Mouse (Mus musculus) embryonic facial prominence, embryonic 10.5 days (tissue): ENCODE measurements around the gene Pou6f2. TPM values are rescaled to one million over a fixed set of nuclear protein-coding genes. Genes with fewer than 3 reads are reported as not detected.

Source experiments
- DNase-seq: peaks from one replicate; pipeline ENCODE4 v3.0.0-alpha.2; 2017; ENCODE audit warnings: low spot score
- H3K27ac ChIP-seq: fragments of 300-500 bp; sonication (generic); replicated peaks from 2 replicates; pipeline ENCODE4 v1.5.1; 2016; ENCODE audit warnings: mild to moderate bottlenecking
- H3K27me3 ChIP-seq: fragments of 300-500 bp; sonication (generic); replicated peaks from 2 replicates; pipeline ENCODE4 v1.6.1; 2016; ENCODE audit warnings: low read depth, mild to moderate bottlenecking; ENCODE audit not compliant: poor library complexity, severe bottlenecking
- H3K36me3 ChIP-seq: fragments of 300-500 bp; sonication (generic); replicated peaks from 2 replicates; pipeline ENCODE4 v1.6.1; 2016; ENCODE audit warnings: mild to moderate bottlenecking, moderate library complexity
- H3K4me1 ChIP-seq: fragments of 300-500 bp; sonication (generic); 2 replicates; pipeline ENCODE4 v1.6.1; 2016
- H3K4me3 ChIP-seq: fragments of 300-500 bp; sonication (generic); 2 replicates; pipeline ENCODE4 v1.5.1; 2016; ENCODE audit warnings: mild to moderate bottlenecking, moderate library complexity
- H3K9me3 ChIP-seq: fragments of 300-500 bp; sonication (generic); 2 replicates; pipeline ENCODE4 v1.6.1; 2016; ENCODE audit warnings: mild to moderate bottlenecking
- WGBS: fragments of 180-500 bp; shearing (Covaris S2); methylation state at CpG from one replicate; pipeline ENCODE4 v1.1.7; 2016; 5-methylcytosine and 5-hydroxymethylcytosine counted together
- polyA plus RNA-seq: library from polyadenylated mRNA; unstranded; fragments of >200 nt; fragmentation: Nextera tagmentation; extraction: Ambion mirVana; gene quantifications from 2 replicates; pipeline ENCODE4 v1.2.1, GENCODE M21; 2016

Gene Pou6f2
- polyA plus RNA-seq, 1 experiment from 2014 or later, result 2.2 TPM

- H3K4me3 ChIP-seq, result no peak overlapping the region
- no peaks in the 10 kb centered on the region for H3K27me3 ChIP-seq
- no peaks in the 10 kb centered on the region for H3K36me3 ChIP-seq
- no peaks in the 10 kb centered on the region for H3K9me3 ChIP-seq
- H3K27ac ChIP-seq, result no peak overlapping the region
- WGBS, result 72% methylated on average over 3 of the region's 3 CpGs
- peaks cover 4% of the 10 kb centered on the region; the same call in 1 of the 2 replicates for H3K4me1 ChIP-seq
- no peak for DNase-seq
Observed at GRCm38 (mm10) chr13:18173021-18173420, 224.5 kb downstream of the Pou6f2 start.

- no peaks in the 10 kb centered on the region for H3K27me3 ChIP-seq
- H3K4me3 ChIP-seq, result no peak overlapping the region
- no peaks in the 10 kb centered on the region for H3K4me1 ChIP-seq
- no peak overlapping the region for H3K27ac ChIP-seq
- H3K9me3 ChIP-seq, result no peaks in the 10 kb centered on the region
- no peak for DNase-seq
- H3K36me3 ChIP-seq, result no peaks in the 10 kb centered on the region
- WGBS, result 38% methylated on average over 9 of the region's 9 CpGs
Observed at GRCm38 (mm10) chr13:18172334-18172733, 225.2 kb downstream of the Pou6f2 start.

- no peak for DNase-seq
- Histone ChIP-seq H3K9me3 (no peaks in the 10 kb centered on the region), H3K36me3 (no peaks in the 10 kb centered on the region), H3K4me3 (no peak overlapping the region), H3K27ac (no peak overlapping the region), H3K27me3 (no peaks in the 10 kb centered on the region), H3K4me1 (no peaks in the 10 kb centered on the region)
- WGBS, result 90% methylated on average over 1 of the region's 1 CpGs
Observed at GRCm38 (mm10) chr13:18164182-18164581, 233.3 kb downstream of the Pou6f2 start.

GRCm38 (mm10) chr13:18160566-18160965 is 236.9 kb downstream of the Pou6f2 start:
- Histone ChIP-seq H3K27me3 (no peaks in the 10 kb centered on the region), H3K9me3 (no peaks in the 10 kb centered on the region), H3K27ac (no peak overlapping the region), H3K4me3 (no peak overlapping the region), H3K36me3 (no peaks in the 10 kb centered on the region), H3K4me1 (no peaks in the 10 kb centered on the region)
- DNase-seq, result no peak
- WGBS, result 71% methylated on average over 5 of the region's 5 CpGs

- no peak overlapping the region for H3K27ac ChIP-seq
- no peaks in the 10 kb centered on the region for H3K36me3 ChIP-seq
- H3K4me3 ChIP-seq, result no peak overlapping the region
- no peak for DNase-seq
- no peaks in the 10 kb centered on the region for H3K9me3 ChIP-seq
- 87% methylated on average over 6 of the region's 6 CpGs for WGBS
- no peaks in the 10 kb centered on the region for H3K27me3 ChIP-seq
- no peaks in the 10 kb centered on the region for H3K4me1 ChIP-seq
Observed at GRCm38 (mm10) chr13:18153949-18154582, 243.4 kb downstream of the Pou6f2 start.

- peaks cover 16% of the 10 kb centered on the region for H3K4me1 ChIP-seq
- peaks cover 16% of the 10 kb centered on the region; the same call in 1 of the 2 replicates for H3K27me3 ChIP-seq
- H3K27ac ChIP-seq, result no peak overlapping the region
- WGBS, result 68% methylated on average over 2 of the region's 2 CpGs
- H3K4me3 ChIP-seq, result no peak overlapping the region
- H3K9me3 ChIP-seq, result no peaks in the 10 kb centered on the region
- no peak for DNase-seq
- H3K36me3 ChIP-seq, result no peaks in the 10 kb centered on the region
Observed at GRCm38 (mm10) chr13:18133646-18134045, 263.8 kb downstream of the Pou6f2 start.

- DNase-seq, result no peak
- no peak overlapping the region for H3K27ac ChIP-seq
- no peaks in the 10 kb centered on the region for H3K9me3 ChIP-seq
- peaks cover 16% of the 10 kb centered on the region for H3K4me1 ChIP-seq
- peaks cover 16% of the 10 kb centered on the region; the same call in 1 of the 2 replicates for H3K27me3 ChIP-seq
- no peak overlapping the region for H3K4me3 ChIP-seq
- WGBS, result 74% methylated on average over 5 of the region's 5 CpGs
- no peaks in the 10 kb centered on the region for H3K36me3 ChIP-seq
Observed at GRCm38 (mm10) chr13:18133193-18133592, 264.3 kb downstream of the Pou6f2 start.

GRCm38 (mm10) chr13:18131324-18131723 is 266.2 kb downstream of the Pou6f2 start:
- H3K9me3 ChIP-seq, result no peaks in the 10 kb centered on the region
- peaks cover 16% of the 10 kb centered on the region; the same call in 1 of the 2 replicates for H3K27me3 ChIP-seq
- H3K4me3 ChIP-seq, result no peak overlapping the region
- DNase-seq, result no peak
- H3K27ac ChIP-seq, result no peak overlapping the region
- no peaks in the 10 kb centered on the region for H3K36me3 ChIP-seq
- peaks cover 16% of the 10 kb centered on the region for H3K4me1 ChIP-seq

- H3K36me3 ChIP-seq, result no peaks in the 10 kb centered on the region
- peaks cover 29% of the 10 kb centered on the region for H3K4me1 ChIP-seq
- no peaks in the 10 kb centered on the region for H3K9me3 ChIP-seq
- peak overlapping the region; percentile 24; the same call in 1 of the 2 replicates for H3K27ac ChIP-seq
- DNase-seq, result peak; percentile 9
- peaks cover 20% of the 10 kb centered on the region; the same call in 1 of the 2 replicates for H3K27me3 ChIP-seq
- no peak overlapping the region for H3K4me3 ChIP-seq
- WGBS, result 31% methylated on average over 5 of the region's 5 CpGs
Observed at GRCm38 (mm10) chr13:18129697-18130096, 267.8 kb downstream of the Pou6f2 start.

GRCm38 (mm10) chr13:18128826-18129225 is 268.7 kb downstream of the Pou6f2 start:
- no peak overlapping the region for H3K4me3 ChIP-seq
- peaks cover 29% of the 10 kb centered on the region for H3K4me1 ChIP-seq
- 82% methylated on average over 11 of the region's 11 CpGs for WGBS
- no peak for DNase-seq
- H3K36me3 ChIP-seq, result no peaks in the 10 kb centered on the region
- H3K27me3 ChIP-seq, result peaks cover 20% of the 10 kb centered on the region; the same call in 1 of the 2 replicates
- no peaks in the 10 kb centered on the region for H3K9me3 ChIP-seq
- H3K27ac ChIP-seq, result no peak overlapping the region

GRCm38 (mm10) chr13:18128053-18128452 is 269.4 kb downstream of the Pou6f2 start:
- WGBS, result 52% methylated on average over 4 of the region's 4 CpGs
- peaks cover 18% of the 10 kb centered on the region; the same call in 1 of the 2 replicates for H3K27me3 ChIP-seq
- no peak overlapping the region for H3K27ac ChIP-seq
- no peak for DNase-seq
- H3K4me1 ChIP-seq, result peaks cover 29% of the 10 kb centered on the region
- H3K4me3 ChIP-seq, result no peak overlapping the region
- H3K9me3 ChIP-seq, result no peaks in the 10 kb centered on the region
- no peaks in the 10 kb centered on the region for H3K36me3 ChIP-seq

GRCm38 (mm10) chr13:18126111-18126510 is 271.4 kb downstream of the Pou6f2 start:
- peaks cover 29% of the 10 kb centered on the region for H3K4me1 ChIP-seq
- H3K36me3 ChIP-seq, result no peaks in the 10 kb centered on the region
- H3K4me3 ChIP-seq, result no peak overlapping the region
- WGBS, result 56% methylated on average over 2 of the region's 2 CpGs
- no peaks in the 10 kb centered on the region for H3K9me3 ChIP-seq
- peaks cover 4% of the 10 kb centered on the region; the same call in 1 of the 2 replicates for H3K27me3 ChIP-seq
- DNase-seq, result no peak
- no peak overlapping the region for H3K27ac ChIP-seq

GRCm38 (mm10) chr13:18125226-18126000 is 272.1 kb downstream of the Pou6f2 start:
- peak; percentile 12 for DNase-seq
- H3K9me3 ChIP-seq, result no peaks in the 10 kb centered on the region
- H3K27ac ChIP-seq, result no peak overlapping the region
- peaks cover 29% of the 10 kb centered on the region for H3K4me1 ChIP-seq
- 50% methylated on average over 15 of the region's 15 CpGs for WGBS
- H3K4me3 ChIP-seq, result no peak overlapping the region
- H3K27me3 ChIP-seq, result peaks cover 4% of the 10 kb centered on the region; the same call in 1 of the 2 replicates
- no peaks in the 10 kb centered on the region for H3K36me3 ChIP-seq
